Mouse (Mus musculus) neural tube, embryonic 11.5 days (tissue): Measurements from ENCODE around the gene D630039A03Rik. TPM values are rescaled to one million over a fixed set of nuclear protein-coding genes. Genes with fewer than 3 reads are reported as not detected.

Experiments
- polyA plus RNA-seq: library from polyadenylated mRNA; unstranded; fragments of >200 nt; fragmentation: Nextera tagmentation; extraction: Ambion mirVana; gene quantifications from 2 replicates; pipeline ENCODE4 v1.2.1, GENCODE M21; 2014

Gene D630039A03Rik
- polyA plus RNA-seq, 1 experiment from 2014 or later, result 0.65 TPM

Other genes starting within 250 kb of the D630039A03Rik start
- gene Akap2, start 198.6 kb downstream of the D630039A03Rik start, polyA plus RNA-seq, result 29.7 TPM in 2 replicates
- 358 and 384 TPM in 2 replicates for gene Txn1, start 40.1 kb upstream of the D630039A03Rik start, polyA plus RNA-seq
- gene Txndc8, start 92.8 kb upstream of the D630039A03Rik start, polyA plus RNA-seq, result not detected in 2 replicates